Mouse (Mus musculus) cerebral cortex, adult 2 months (tissue): ENCODE data around the gene Cfdp1.

Source experiments
- WGBS: fragments of 180-500 bp; shearing (Covaris S2); methylation state at CpG from one replicate; pipeline ENCODE4 v1.1.7; 2018; 5-methylcytosine and 5-hydroxymethylcytosine counted together

Gene Cfdp1

DNA sequence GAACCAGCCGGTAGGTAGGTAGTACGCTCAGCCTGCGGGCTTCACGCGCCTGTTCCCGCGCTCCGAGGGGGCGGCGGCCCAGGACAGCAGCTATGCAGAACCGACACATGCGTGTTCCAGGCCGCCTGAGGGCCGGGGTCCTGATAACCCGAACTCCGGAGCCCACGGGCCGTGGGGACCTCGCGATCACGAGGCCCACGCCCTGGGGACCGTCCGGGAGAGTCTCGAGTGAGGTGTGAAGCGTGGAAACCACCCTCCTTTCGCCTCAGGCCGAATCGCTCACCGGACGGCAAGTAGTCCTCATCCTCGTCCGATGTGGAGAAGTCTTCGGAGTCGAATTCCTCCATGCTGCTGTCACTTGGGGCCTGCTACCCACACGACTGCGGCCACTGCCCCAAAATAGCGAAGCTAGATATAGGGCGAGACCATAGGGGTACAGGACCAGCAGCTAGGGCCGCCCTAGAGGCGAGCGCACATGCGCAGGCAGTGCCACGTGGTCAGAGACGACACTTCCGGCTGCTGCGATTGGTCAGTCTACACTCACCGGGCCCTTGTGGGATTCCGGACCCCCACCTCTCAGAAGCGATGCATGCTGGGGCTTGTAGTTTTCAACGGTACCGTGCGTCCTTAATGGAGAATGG lies at the start of gene Cfdp1:
Cfdp1 (minus strand) TSS at position 431 of the 641 bp plus-strand sequence.
- under 1% methylated on average over 53 of the region's 53 CpGs for WGBS

DNA sequence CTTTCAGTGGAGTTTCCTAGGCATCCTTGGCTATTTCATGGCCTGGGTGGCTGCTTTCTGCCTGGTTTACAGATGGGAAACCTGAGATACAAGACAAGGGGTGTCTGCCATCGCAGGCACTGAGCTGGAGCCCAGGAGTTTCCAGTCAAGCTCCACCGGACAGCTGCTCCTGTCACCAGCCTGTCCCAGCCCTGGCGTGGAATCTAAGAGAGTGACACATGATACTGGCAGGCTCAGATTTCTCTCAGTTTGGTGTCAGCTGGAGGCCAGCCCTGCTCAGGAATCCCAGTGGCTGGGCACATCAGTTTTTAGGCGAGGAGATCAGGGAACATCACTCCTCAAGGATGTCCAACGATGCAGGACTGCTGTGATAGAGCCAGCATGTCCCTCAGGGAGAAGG lies 48.0 kb upstream of the Cfdp1 start:
- 70% methylated on average over 5 of the region's 5 CpGs for WGBS

DNA sequence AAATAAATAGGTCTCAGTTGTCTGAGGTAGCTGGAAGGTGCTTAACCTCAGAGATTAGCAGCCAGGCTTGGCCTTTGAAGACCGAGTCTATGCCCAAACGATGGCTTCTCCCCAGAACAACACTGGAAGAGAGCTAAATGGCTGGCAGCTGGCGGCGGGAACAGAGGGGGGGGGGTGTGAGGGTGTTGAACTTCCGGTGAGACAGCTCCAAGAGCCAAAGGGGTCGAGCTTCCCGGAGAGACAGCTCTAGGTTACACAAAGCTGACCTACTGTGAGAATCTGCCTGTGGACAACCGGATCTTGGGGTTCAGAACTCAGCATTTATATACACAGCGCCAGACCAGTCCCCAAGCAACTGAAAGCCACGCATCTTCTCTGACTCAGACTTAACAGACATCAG lies 44.5 kb upstream of the Cfdp1 start:
- 49% methylated on average over 10 of the region's 10 CpGs for WGBS

DNA sequence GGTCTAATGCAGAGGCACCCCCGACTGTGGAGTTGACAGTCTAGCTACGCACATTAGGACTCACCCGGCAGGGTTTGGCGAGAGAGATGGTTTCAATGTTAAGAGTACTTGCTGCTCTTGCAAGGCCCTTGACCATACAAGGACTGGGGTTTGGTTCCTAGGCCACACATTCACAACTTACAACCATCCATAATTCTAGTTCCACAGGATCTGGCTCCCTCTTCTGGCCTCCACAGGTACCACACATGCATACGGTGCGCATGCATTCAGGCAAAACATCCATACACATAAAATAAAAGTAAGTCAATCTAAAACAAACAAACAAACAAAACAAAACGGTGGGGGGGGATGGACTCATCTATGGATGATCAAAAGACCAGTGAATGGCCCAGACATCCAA lies 40.9 kb upstream of the Cfdp1 start:
- WGBS, result 88% methylated on average over 7 of the region's 7 CpGs

DNA sequence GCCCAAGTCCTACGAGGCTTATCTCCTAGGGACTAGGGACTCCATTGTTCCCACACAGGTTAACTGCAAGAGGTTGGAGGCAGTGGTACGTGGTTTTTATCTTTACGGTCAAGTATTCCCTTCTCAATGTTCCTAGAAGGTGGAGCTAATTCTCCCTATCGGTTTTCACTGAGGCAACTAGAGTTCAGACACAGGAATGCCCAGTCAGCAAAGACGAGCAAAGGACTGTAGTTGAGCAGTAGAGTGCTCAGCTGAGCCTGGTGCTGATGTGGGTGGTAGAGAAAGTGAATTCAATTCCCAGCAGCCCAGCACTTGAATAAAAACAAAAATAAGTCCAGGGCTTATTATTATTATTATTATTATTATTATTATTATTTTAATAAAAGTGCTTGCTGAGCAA lies 38.5 kb upstream of the Cfdp1 start:
- WGBS, result 84% methylated on average over 5 of the region's 5 CpGs

DNA sequence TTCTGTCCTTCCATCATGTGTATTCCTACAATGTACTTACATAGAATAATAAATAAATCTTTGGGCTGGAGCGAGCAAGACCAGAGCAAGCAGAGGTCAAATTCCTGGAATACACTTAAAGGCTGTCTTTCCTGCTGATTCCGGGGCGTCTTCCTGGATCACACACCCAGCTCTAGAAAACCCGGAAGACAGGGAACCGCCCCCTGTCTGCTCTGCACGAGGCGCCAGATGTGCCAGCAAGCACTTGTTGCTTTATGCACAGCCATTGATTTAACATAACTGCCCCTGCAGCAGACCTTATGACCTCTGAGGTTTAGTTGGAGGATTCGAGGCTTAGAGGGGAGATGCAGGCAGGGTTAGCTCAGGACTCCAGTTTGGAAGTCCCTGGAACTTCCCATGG lies 37.9 kb upstream of the Cfdp1 start:
- WGBS, result 52% methylated on average over 8 of the region's 8 CpGs

DNA sequence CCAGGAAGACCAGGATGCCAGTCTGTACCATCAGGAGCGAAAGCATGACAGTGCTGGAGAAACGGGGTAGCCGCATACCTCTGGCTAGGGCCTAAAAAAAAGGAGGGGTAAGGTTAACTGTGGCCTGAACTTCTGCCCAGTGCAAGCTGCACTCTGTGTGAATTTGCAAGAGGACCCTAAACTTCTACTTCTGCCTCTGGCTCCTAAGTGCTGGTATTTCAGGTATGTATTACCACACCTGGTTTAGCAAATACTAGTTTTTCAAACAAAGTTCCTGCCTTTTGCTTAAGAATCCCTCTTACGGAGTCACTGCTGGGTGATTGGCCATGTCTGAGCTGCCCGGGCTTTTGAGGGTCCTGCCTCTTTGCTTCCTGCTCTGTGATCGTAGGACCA lies 36.8 kb upstream of the Cfdp1 start:
- WGBS, result 86% methylated on average over 6 of the region's 6 CpGs

DNA sequence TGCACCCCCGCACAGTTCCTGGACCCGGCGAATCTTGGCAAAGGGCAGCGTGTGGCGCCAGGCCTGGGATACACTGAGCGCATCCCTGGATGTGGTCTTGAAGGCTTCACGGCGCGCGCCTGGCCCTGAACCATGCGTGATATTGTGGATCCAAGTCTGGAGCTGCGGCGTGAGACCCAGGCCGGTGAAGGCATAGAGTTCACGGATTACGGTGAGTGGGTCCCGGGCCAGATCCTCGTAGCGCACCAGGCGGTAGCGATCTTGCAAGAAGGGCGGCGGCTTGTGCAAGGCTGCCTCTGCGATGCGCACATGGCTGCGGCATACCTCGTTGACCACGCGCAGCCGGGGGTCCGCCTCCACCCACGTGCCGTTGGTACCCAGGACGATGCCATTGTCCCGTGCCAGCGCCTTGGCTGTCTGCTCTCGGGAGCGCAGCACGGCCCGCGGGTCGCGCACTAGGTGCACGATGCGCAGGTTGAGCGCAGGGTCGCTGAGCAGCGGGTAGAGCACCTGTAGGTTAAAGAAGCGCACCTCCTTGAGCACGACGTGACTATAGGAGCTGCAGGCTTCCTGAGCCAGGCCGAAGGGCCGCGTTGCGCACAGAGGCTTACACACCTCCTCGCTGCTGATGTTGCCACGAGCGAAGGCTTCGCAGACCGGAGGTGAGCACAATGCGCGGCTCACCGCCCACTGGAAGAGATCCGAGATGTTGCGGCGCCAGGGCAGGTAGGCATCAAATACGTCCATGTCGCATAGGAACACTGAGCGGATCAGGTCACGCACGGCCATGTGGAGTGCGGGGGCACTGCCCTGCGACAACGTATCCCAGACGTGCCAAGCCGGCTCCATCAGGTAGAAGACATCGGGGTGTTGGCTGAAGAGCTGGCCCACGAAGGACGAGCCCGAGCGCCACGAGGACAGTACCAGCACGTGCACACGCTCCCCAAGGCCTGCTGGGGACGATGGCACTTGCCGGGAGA lies 36.1 kb upstream of the Cfdp1 start:
- WGBS, result 15% methylated on average over 86 of the region's 86 CpGs

DNA sequence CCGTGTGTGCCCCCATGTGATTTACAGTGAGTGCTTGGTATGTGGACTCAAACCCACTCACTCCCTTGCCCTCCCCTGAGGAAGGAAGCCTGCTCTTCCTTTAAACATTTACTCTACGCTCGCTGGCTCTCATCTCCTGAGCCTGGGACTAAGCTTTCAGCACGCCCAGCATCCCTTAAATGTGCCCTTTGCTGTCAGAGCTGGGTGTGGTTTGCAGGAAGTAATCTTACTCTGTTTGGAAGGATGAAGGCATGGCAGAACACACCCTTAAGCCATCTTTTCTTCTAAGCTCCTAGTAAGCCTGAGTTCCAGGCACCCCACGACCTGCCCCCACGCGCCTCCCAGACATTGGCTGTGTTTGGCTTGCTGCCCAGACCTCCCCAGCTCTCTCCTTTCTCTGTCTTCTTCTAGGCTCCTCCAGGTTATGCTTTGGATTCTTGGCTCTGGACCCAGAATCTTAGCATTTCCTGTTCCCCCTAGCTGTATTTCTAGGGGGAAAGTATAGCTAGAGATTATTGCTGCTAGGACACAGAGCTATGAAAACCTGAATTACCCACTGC lies 34.1 kb upstream of the Cfdp1 start:
- 51% methylated on average over 7 of the region's 7 CpGs for WGBS

DNA sequence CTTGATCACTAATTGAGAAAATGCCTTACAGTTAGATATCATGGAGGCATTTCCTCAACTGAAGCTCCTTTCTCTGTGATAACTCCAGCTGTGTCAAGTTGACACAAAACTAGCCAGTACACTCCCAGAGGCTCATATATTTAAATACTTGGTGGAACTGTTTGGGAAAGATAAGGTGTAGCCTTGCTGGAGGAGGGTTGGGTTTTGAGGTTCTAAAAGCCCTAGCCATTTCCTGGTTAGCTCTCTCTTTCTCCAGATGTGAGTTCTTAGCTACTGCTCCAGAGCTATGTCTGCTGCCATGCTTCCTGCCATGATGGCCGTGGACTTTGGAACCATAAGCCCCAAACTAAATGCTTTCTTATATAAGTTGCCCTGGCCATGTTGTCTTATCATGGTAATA lies 33.4 kb upstream of the Cfdp1 start:
- 92% methylated on average over 1 of the region's 1 CpGs for WGBS

DNA sequence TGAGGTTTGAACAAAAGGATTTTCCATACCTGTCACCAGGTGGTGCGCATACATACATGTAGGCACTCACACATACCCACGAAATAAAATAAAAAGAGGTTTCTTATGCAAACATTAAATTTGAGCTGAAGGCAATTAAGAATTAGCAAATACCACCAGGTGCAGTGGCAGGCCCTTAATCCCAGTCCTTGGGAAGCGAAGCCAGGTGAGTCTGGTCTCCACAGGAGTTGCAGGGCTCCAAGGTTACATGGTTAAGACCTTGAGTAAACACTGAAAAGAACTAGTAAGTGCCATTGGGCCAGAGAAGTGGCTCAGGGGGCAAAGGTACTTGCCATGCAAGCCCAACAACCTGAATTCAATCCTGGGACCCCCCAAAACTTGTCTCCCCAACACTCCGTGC lies 29.5 kb upstream of the Cfdp1 start:
- 93% methylated on average over 4 of the region's 4 CpGs for WGBS

DNA sequence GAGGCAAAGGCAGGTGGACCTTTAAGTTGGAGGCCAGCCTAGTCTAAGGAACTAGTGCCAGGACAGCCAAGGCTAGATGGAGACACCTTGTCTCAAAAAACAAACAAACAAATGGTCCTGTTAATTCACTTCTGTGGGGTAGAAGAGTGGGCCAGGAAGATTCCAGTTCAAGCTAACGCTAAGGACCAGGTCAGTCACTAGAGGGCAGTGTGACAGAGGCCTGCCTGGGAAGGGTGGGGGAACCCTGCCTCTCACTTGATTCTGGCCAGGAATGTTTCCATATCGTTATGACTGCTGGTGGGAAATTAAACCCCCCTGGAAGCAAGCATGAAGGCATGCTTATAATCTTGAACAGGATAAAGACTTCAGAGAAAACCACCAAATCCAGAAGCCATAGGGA lies 27.5 kb upstream of the Cfdp1 start:
- WGBS, result 2% methylated on average over 2 of the region's 2 CpGs

DNA sequence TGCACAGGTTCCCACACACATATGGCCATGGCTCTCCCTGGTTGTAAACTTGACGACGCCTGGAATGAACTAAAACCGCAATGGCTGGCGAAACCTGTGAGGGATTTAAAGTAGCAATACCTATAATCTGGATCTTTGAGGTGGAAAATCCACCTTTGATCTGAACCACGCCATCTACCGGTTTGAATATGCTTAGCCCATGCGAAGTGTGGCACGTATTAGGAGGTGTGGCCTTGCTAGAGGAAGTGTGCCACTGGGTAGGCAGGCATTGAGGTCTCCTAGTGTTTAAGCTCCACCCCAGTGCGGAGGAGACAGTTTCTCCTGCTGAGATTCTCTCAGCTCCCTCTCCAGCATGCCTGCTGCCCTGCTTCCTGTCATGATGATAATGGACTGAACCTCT lies 23.6 kb upstream of the Cfdp1 start:
- 67% methylated on average over 9 of the region's 9 CpGs for WGBS

DNA sequence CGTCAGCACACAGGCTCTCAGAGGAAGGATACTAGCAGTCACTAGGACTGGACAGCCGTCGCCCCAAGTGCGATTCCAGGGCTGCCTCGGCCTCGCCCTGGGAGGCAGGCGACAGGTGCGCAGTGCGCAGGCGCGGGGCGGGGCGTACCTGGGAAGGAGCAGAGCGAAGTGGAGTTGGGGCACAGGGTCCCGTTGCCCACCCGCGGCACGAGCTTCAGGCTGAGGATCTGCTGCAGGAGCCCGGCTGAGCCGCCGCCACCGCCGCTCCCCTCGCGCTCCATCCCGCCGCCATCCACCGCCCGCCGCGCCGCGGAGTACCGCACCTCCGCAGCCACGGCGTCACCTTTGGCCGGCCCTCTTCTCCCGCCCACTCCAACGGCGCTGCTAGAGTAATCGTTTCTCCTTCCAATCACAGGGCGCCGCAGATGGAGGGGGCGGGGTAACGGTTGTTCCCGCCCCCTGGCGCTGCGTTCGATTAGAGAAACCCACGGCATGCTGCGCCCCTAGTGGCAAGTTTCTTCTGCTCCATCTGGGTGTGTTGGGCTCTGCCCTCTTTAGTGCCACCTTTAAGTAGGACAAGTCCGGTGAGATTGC lies 22.4 kb upstream of the Cfdp1 start, which contains the start of gene Tmem170:
Tmem170 (minus strand) TSS at position 396 of the 594 bp plus-strand sequence.
- WGBS, result under 1% methylated on average over 41 of the region's 53 CpGs

DNA sequence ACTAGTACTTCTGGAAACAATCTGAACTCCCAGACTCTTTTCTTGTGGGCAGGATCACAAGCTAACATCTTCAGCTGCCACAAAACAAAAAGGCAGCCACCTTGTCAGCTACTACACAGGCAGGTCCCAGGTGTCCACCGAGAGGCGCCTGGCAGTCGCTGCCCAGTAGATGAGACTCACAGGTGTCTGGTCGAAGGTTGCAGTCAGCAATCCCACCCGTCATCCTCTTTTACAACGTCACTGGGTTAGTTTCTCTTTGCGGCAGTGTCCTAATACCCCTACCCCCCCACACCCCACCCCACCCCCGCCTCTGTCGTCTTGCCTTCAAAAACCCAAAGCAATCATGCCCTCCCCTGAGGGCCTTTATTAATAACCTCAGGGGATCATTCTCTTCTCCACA lies 21.7 kb upstream of the Cfdp1 start:
- 20% methylated on average over 9 of the region's 9 CpGs for whole genome bisulfite sequencing

DNA sequence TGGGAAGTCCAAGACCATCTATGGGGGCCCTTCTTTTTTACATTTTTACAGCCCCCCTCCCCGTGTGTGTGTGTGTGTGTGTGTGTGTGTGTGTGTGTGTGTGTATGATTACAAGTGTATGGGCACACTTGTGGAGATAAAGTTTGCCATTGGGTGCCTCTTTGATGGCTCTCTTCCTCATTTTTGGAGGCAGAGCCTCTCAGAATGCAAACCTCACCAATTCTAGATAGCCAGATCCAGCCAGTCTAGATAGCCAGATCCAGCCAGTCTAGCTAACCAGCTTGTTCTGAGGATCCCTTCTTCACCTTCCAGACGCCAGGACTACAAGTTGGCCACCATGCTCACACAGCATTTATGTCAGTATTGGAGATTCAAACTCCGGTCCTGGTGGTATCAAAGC lies 17.2 kb upstream of the Cfdp1 start:
- 83% methylated on average over 3 of the region's 3 CpGs for WGBS

DNA sequence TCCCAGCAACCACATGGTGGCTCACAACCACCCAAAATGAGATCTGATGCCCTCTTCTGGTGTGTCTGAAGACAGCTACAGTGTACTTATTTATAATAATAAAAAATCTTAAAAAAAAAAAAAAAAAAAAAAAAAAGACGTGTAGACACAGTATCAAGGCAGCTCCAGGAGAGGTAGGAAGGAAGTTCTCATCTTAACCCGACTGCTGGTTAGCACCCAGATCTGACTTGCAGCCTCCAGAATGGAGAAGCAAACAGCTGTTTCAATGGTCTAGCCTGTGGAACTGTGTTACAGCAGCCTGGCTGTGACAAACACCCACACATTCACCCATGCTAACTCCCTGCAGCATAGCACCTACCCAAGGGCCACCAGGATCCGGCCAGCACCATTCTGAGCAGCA lies 16.3 kb upstream of the Cfdp1 start:
- WGBS, result 68% methylated on average over 3 of the region's 3 CpGs

DNA sequence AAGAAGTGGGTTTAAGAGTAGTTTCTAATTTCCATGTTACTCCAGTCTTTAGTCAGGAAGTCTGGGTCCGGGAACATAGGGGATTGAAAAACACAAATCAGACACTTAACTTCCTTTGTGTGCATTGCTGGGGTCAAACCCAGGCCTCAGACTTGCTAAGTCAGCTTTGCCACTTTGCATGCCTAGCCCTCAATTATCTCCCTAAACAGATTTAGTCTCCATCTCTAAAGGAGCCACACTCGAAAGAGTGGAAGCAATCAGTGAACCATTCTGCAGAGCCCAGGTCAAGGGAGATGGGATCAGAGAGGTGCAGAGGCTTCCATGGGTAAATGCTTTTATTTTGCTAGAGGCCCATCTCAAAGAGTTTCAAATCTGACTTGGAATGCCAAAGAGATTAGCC lies 14.6 kb upstream of the Cfdp1 start:
- 77% methylated on average over 2 of the region's 2 CpGs for WGBS

DNA sequence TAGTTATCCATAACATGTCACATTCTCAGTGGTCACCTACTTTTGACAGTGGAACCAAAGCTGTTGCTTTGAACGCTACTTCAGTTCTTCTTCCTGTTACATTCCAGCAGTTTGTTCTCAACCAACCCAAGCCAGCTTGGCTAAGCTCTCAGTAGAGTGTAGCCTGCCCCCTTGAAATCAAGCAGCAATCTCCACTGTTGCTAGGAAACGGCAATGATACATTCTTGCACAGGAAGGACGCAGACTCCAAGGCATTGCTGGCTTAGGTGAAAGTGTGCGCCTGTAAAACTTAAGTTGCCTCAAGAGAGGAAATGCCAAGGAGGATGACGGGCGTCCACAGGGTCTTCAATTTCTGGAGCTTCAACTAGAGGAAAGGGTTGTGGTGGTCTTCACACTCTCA lies 11.8 kb upstream of the Cfdp1 start:
- WGBS, result 73% methylated on average over 6 of the region's 6 CpGs

DNA sequence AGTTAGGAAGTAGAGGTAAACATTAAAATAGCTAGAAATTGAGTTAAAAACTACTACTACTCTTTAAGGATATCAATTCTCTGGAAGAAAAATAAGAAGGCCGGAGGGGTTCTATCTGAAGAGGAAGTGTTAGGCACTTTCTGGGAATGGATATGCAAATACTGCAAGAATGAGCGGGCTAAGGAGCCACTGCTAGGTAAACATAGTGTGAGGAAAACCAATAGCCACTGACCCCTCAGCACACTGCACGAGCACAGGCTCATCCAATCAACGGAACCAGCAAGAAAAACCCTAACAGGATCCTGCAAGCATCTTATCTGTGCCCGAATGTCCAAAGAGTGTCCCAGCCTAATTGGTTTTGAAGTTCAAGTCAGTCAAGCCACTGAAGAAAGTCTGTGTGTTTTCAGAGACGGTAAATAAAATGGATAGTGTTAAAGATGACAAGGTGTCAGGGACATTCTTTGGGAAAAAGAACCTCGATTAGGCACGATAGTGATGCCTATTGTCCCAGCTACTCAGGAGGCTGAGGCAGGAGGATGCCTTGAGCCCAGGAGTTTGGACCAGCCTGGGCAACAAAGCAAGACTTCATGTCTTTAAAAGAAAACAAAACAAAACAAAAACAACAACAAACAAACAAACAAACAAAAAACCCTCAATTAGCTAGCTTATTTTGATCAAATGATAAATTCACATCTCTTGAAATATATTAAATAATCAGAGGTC lies 11.2 kb upstream of the Cfdp1 start:
- 95% methylated on average over 8 of the region's 8 CpGs for WGBS

DNA sequence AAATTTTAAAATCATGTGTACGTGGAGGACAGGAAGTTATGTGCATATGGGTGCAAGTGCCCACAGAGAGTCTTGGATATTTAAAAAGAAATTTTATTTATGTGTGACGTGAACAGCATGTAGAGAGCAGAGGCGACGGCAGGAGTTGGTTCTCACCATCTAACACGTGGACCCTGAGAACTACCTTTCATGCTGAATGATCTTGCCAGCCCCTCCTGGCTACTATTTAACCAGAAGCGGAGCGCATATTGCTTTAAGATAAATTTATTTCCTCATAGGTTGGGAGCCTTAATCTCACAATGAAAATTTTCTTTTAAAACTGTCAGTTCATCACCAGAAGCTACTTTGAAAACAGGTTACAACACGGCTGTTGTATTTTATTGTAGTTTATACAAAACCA lies 10.6 kb upstream of the Cfdp1 start:
- 92% methylated on average over 8 of the region's 8 CpGs for WGBS

DNA sequence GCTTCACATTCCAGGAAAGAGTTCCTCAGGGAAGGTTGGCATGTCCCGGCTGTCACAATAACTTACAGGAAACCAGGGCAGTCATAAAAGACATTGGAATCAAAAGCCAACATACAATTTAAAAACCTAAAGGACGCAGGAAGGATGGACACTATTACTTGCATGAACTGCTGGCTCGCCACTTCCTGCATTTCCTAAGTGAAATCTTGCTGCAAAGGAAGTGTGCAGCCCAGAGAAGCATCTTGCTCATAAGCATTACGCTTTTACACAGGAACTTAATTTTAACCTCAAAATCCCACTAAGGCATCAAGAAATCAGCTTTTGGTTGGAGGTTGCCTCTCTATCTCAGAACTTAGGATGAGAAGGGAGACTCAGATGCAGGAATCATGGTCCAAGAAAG lies 9.2 kb upstream of the Cfdp1 start:
- 88% methylated on average over 4 of the region's 4 CpGs for WGBS
